Mouse (Mus musculus) adrenal gland, adult 8-10 months (tissue): ENCODE measurements around the gene Gmeb1. TPM values are rescaled to one million over a fixed set of nuclear protein-coding genes. Genes with fewer than 3 reads are reported as not detected.

ENCODE experiments used
- microRNA-seq, 2 experiments: library from miRNA; unstranded; fragments of <30 nt; microRNA quantifications; one replicate each; pipeline ENCODE4 v1.2.0; 2022
- total RNA-seq, 4 experiments: library from RNA; stranded (reverse); gene quantifications; 2 replicates each; pipeline ENCODE4 v1.2.4; 2022

The Gmeb1 gene
- total RNA-seq, 4 experiments from 2014 or later, result 16.3 to 24.8 (median 19.3) TPM

Small RNAs within 50 kb of the gene (microRNA-seq; reads per million reads assigned to microRNA genes)
- gene Gm22033, result 0 reads per million in 2 experiments

Other genes starting within 250 kb of the Gmeb1 start
- gene Gm10300, start 186.9 kb downstream of the Gmeb1 start, total RNA-seq, result under 1 TPM; 0.17 to 0.65 (median 0.40) TPM
- 10 to 100 TPM; 44.7 to 57.0 (median 55.7) TPM for gene Epb41, start 186.3 kb downstream of the Gmeb1 start, total RNA-seq
- gene Oprd1, start 117.1 kb downstream of the Gmeb1 start, total RNA-seq, result 1 to 10 TPM in 2 of 4 experiments, under 1 TPM in 2; 0.70 to 1.4 (median 0.93) TPM
- gene Ythdf2, start 49.3 kb downstream of the Gmeb1 start, total RNA-seq, result 10 to 100 TPM; 48.1 to 62.4 (median 55.0) TPM
- 10 to 100 TPM; 25.6 to 33.0 (median 29.5) TPM for gene Taf12, start 12.8 kb upstream of the Gmeb1 start, total RNA-seq
- gene Rab42, start 41.8 kb upstream of the Gmeb1 start, total RNA-seq, result 1 to 10 TPM; 2.6 to 5.1 (median 3.9) TPM
- 10 to 100 TPM; 29.4 to 44.1 (median 41.8) TPM for gene Trnau1ap, start 67.9 kb upstream of the Gmeb1 start, total RNA-seq
- 10 to 100 TPM; 12.7 to 18.0 (median 15.7) TPM for gene Rcc1, start 92.0 kb upstream of the Gmeb1 start, total RNA-seq
- 10 to 100 TPM; 53.7 to 67.7 (median 58.6) TPM for gene Phactr4, start 160.9 kb upstream of the Gmeb1 start, total RNA-seq
- gene Med18, start 202.3 kb upstream of the Gmeb1 start, total RNA-seq, result 10 to 100 TPM in 1 of 4 experiments, 1 to 10 TPM in 3; 7.7 to 11.0 (median 9.6) TPM
- gene Sesn2, start 248.9 kb upstream of the Gmeb1 start, total RNA-seq, result 10 to 100 TPM; 13.4 to 16.2 (median 14.4) TPM